Mouse (Mus musculus) left cerebral cortex, adult 8-10 months (tissue): ENCODE results near the gene B3galnt1. TPM values are rescaled to one million over a fixed set of nuclear protein-coding genes. Genes with fewer than 3 reads are reported as not detected.

Experiments used
- DNase-seq, 2 experiments: peaks; one replicate each; pipeline ENCODE4 v3.0.0; 2022; ENCODE audit warnings: low spot score in 2 of 2
- total RNA-seq, 4 experiments: library from RNA; stranded (reverse); gene quantifications; 2 replicates each; pipeline ENCODE4 v1.2.4; 2022

The B3galnt1 gene
- total RNA-seq, result 10 to 100 TPM; 47.7 to 50.6 (median 48.5) TPM

GRCm38 (mm10) chr3:69598261-69599165, at the start of gene B3galnt1:
B3galnt1 (minus strand) TSS chr3:69598960.
- DNase-seq, result peak; percentile 46 to 48

- DNase-seq, result no peak
Measured at GRCm38 (mm10) chr3:69634521-69634920, 35.8 kb upstream of the B3galnt1 start.

- no peak for DNase-seq
Measured at GRCm38 (mm10) chr3:69633706-69634420, 35.1 kb upstream of the B3galnt1 start.

- DNase-seq, result no peak
Measured at GRCm38 (mm10) chr3:69626963-69627590, 28.3 kb upstream of the B3galnt1 start.

DNA sequence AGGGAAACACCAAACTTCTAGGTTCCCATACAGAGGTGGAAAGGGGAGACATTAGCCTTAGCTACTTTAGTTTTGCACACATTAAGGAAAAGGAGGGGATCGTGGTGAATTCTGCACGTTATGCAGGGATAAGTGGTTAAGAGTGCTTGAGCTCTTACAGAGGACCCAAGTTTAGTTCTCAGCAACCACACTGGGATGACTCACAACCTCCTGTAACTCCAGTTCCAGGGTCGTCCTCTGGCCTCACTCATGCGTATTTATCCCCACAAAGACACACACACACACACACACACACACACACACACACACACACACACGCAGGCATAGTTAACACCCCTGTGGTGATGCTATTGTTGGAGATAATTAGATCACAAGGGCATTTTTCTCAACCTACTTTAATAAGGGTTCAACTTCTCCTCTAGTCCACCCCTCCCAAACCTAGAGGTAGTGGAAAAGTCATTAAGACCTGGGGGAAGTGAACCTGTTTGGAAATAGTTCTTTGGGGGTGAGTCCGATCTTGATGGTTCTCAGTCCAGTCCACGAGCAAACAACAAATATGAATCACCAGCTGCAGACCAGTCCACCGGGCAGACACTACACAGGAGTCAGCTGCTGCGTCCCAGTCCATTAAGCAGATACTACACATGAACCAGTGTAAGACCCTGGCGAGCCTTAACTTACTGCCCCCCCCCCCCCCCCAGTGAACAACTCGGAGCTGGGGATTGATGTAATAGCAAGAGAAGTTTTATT, 27.6 kb upstream of the B3galnt1 start:
- no peak for DNase-seq

DNA sequence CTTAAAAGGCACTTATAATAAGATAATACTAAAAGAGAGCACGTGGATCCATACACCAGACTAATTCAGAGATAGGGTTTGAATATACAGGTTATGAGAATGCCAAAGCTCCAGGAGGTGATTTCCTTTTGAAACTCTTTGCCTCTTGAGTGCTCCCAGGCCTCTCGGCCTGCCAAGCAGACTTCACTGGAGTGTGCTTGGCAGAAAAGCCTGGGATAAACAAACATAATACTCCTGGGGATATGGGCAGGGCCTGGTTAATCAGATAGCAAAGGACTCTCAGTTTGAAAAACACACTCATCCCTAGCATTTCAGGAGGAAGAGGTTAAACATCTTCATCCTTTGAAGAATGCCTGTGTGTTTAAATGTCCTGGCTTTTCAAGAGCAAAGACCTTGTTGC, 25.4 kb upstream of the B3galnt1 start:
- no peak for DNase-seq

GRCm38 (mm10) chr3:69607909-69608308, 9.1 kb upstream of the B3galnt1 start:
- DNase-seq, result no peak

- DNase-seq, result no peak
Measured at GRCm38 (mm10) chr3:69607468-69607867, 8.7 kb upstream of the B3galnt1 start.

- DNase-seq, result no peak
Measured at GRCm38 (mm10) chr3:69606923-69607322, 8.2 kb upstream of the B3galnt1 start.

DNA sequence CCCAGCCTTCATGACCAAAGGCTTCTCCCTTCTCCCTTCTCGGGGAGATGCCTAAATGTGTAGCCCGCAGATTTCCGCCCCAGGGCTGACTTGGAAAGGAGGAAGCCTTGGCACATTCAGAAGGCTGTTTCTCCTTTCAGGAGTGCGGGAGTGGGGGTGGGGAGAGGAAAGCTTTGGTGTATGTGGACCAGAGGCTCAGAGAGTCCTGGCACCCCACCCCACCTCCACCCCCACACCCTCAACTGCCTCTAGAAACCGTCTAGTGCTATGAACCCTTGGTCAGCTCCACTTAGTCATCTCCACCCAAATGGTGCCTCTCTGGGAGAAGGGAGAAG, 373 bp upstream of the B3galnt1 start:
- no peak for DNase-seq

- DNase-seq, result no peak
Measured at GRCm38 (mm10) chr3:69597816-69598215, 944 bp downstream of the B3galnt1 start.

DNA sequence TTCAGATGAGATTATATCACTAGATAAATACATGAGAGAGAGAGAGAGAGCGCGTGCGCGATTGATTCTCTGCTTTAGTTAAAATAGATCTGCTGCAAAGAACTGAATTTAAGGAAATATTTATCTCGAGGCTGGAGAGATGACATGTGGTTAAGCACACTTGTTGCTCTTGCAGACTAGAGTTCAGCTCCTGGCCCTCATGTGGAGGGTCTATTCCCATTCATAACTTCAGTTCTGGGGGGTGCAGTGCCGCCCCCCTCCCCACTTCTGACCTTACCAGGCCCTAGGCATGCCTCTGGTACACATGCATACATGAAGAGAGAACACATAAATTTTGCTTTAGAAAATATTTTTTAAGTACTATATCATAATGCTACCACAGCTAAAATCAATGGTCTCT, 1.5 kb downstream of the B3galnt1 start:
- no peak for DNase-seq

GRCm38 (mm10) chr3:69596116-69596515, 2.6 kb downstream of the B3galnt1 start:
- DNase-seq, result no peak

DNA sequence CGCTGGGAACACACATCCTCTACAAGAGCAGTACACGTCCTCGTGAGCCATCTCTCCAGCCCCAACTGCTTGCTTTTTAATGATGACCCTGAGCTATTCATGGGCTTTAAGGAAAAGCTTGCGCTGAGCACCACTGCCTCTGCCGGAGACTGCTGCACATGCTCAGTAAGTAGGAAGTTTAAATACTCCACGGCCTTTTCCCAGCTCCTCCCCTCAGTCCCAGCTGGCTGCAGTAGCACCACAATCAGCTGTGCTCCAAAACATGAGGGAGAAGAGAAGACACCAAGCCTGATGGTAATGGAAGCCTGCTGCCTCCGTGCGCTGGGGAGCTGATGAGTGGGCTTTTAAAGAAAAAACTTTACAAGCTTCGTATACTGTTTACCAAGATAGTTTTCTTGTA, 4.7 kb downstream of the B3galnt1 start:
- DNase-seq, result no peak

DNA sequence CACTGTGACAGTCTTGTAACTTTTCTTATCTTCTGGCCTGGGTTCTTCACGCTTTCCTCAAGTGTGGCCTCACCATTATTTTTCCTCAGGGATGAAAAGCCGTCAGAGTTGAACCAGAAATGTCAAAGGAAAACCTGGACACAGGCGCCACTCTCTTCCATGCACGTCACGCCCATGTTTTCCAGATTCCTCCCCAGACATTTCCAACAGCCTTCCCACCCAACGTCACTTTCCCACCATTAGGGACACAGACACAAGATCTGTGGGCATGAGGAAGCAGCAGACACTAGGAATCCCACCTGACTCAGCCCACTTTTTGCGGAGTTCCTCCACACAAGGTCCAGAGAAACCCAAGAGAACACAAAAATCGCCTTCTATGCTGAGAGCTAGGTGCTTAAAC, 5.3 kb downstream of the B3galnt1 start:
- DNase-seq, result no peak

DNA sequence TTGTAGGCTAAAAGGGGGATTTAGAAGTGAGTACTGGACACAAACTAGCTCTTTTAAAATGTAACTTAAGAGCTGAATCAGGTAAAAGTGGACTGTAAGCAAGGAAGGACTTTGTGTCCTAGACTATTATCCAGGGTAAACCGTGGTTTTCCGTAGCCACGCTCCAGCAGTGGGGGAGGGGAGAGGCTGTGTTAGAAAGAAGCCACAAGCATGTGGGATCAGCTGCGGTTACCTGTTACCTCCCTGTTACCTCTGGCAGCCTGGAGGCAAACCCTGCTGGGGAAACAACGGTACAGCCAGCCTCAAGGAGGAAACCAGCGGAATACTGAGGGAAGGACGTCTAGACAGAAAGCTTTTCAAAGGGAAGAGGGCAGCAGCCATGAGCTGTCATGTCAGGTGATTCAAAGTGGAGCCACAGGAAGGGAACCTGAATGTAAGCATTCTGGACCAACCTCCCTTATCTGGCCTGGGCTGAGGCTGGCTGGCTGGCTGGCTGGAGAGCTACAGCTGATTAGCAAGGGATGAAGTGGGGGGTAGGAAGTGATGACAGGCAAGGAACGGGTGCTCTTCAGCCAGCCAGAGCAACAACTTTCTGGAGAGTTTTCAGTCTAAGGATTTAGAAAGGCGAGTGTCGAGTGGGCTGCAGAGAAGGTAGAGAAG, 10.5 kb downstream of the B3galnt1 start:
- DNase-seq, result no peak

DNA sequence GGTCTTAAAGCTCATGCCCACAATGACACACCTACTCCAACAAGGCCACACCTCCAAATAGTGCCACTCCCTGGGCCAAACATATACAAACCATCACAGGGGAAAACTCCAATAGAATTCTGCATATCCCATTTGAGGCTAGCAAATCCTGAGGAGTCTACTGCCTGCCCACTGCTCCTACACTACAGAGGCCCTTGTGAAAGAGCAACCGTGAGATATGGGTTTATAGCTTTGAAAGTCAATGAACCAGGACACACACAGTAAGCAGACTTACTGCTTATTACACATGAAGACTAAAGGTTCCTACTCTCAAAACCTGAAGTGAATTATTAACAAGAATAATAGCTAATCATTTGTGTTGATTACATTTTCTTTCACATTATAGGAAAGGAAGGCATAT, 15.0 kb downstream of the B3galnt1 start:
- no peak for DNase-seq

DNA sequence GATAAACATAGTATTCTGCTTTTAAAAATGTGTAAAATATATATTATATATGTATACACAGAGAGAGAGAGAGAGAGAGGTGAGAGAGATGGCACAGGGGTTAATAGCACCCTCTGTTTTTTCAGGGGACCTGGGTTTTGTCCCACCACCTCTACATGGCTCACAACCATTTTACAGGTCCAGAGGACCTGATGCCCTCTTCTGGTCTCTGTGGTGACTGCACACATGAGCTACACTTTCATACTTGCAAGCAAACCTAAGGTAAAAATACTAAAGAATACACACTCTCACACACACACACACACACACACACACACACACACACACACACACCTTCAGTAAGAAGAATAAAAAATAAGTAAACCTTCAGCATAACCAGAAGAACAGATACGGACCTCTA, 20.0 kb downstream of the B3galnt1 start:
- no peak for DNase-seq

DNA sequence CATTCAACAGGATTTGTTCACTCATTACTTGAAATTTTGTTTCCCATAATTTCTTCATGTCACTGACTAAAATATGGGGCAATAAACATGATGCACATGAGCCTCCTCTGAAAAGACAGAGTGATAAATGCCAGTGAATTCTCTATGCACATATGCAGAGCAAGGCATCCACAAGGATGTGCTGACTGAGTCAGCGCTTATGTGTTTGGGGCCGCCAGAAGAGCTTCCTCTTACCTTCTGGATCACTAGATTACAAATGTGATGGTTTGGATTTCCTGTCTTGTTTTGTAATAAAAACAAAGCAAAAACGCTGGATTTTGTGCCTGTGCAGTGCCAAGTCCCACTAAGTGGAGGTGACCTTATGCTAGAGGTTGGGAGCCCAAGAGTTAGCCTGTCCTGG, 22.0 kb downstream of the B3galnt1 start:
- no peak for DNase-seq

DNA sequence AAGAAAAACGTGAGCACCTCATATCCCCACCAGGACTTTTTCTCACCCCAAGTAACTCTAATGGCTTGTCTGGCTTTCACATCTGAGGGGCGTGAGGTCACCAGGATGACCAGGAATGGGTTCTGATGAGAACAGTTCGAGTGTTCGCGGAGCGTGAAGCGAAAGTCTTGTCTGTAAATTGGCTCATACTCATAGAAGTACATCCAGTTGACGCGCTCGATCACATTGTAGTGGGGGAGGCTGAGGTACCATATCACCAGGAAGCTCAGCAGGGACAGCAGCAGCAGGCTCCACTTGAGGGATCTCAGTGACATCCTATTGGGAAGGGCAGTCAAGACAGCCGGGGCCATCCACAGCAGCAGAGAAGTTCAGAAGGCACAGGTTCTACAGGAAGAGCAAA, 23.2 kb downstream of the B3galnt1 start:
- no peak for DNase-seq

- DNase-seq, result no peak
Measured at GRCm38 (mm10) chr3:69572561-69572960, 26.2 kb downstream of the B3galnt1 start.
